Mouse (Mus musculus) left cerebral cortex, postnatal 4 days (tissue): ENCODE data around the gene Rasgrp2. TPM values are rescaled to one million over a fixed set of nuclear protein-coding genes. Genes with fewer than 3 reads are reported as not detected.

ENCODE experiments used
- total RNA-seq, 2 experiments: library from RNA; stranded (reverse); gene quantifications; 2 replicates each; pipeline ENCODE4 v1.2.3; 2021

Gene Rasgrp2
- total RNA-seq, 2 experiments from 2014 or later = 225 to 228 TPM

Other genes starting within 250 kb of the Rasgrp2 start
- not detected for gene Majin, start 215.0 kb upstream of the Rasgrp2 start, total RNA-seq
- not detected for gene Gpha2, start 173.0 kb upstream of the Rasgrp2 start, total RNA-seq
- gene Ppp2r5b, start 163.5 kb upstream of the Rasgrp2 start, total RNA-seq = 100 to 1,000 TPM; 189 to 193 TPM
- 10 to 100 TPM; 29.3 to 29.7 TPM for gene Atg2a, start 157.7 kb upstream of the Rasgrp2 start, total RNA-seq
- 10 to 100 TPM; 87.1 to 87.7 TPM for gene Ehd1, start 122.6 kb upstream of the Rasgrp2 start, total RNA-seq
- 1 to 10 TPM; 5.0 to 5.7 TPM for gene Cdc42bpg, start 92.9 kb upstream of the Rasgrp2 start, total RNA-seq
- gene Men1, start 64.4 kb upstream of the Rasgrp2 start, total RNA-seq = 10 to 100 TPM; 81.1 to 81.4 TPM
- gene Map4k2, start 58.2 kb upstream of the Rasgrp2 start, total RNA-seq = 100 to 1,000 TPM in 1 of 2 experiments, 10 to 100 TPM in 1; 91.7 to 102 TPM
- 100 to 1,000 TPM; 231 to 244 TPM for gene Sf1, start 35.6 kb upstream of the Rasgrp2 start, total RNA-seq
- 1 to 10 TPM; 6.2 to 8.2 TPM for gene Pygm, start 14.9 kb upstream of the Rasgrp2 start, total RNA-seq
- 100 to 1,000 TPM; 695 to 758 TPM for gene Nrxn2, start 19.4 kb downstream of the Rasgrp2 start, total RNA-seq
- under 1 TPM in 1 of 2 experiments, not detected in 1; 0.30 TPM for gene Slc22a12, start 143.7 kb downstream of the Rasgrp2 start, total RNA-seq